ENCODE assay signal across 9 mouse cellular contexts in the genomic region with DNA sequence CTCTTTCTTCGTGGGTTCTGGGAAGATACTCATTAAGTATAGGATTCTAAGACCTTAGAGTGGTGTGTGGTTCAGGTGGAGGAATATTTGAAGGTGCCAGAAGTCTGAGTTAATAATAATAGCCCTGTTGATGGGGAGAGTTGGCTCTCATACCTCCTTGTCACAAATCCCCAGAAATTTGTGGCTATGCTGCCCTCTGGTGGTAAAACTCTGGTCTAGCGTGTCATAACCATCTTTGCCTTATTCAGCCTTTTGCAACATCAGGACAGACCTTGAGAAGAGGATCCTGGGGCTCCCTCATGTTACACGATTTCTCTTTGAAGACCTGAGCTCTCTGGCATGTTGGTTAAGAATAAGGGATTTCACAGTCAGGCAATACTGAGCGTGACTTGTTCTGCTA. TPM values are rescaled to one million over a fixed set of nuclear protein-coding genes. Genes with fewer than 3 reads are reported as not detected.
DNase-seq lines count a peak whose midpoint lies in the region; ATAC-seq and TF ChIP-seq lines count a peak whose summit lies in the region.
"Had no signal": no experiment of that assay in that cellular context is flagged by ENCODE, and none has a peak within 500 bp of the region (broad histone marks: within the 10 kb centered on the region; RNA-seq: fewer than 3 reads in every experiment).

No protein-coding gene starts in this region.

- peak; percentile 51; the same call in 1 of the 2 replicates for TF ChIP-seq CTCF in spleen, adult 2 months (IDR thresholded peaks at IDR 0.05; ENCODE audit: extremely low read depth, insufficient read depth, insufficient read length, insufficient replicate concordance)

- no peak overlapping the region for H3K9ac ChIP-seq in hindbrain, embryonic 12.5 days

- DNase-seq in hindbrain, embryonic 10.5 days (ENCODE audit: low spot score) = peak; percentile 84
- peak; percentile 66 for DNase-seq in Muller cell, postnatal 12 days (ENCODE audit: inconsistent ontology term)
- DNase-seq in cerebellum, postnatal 25 days = peak; percentile 82 to 83
- DNase-seq in heart, adult 9 months (ENCODE audit: low spot score in 2 of 2) = peak; percentile 60 to 77
- peak; percentile 79 for DNase-seq in layer of hippocampus, adult 9-10 months (ENCODE audit: low spot score)
- DNase-seq in lung, postnatal 25 days (ENCODE audit: low spot score) = peak; percentile 81
- DNase-seq in spleen, adult 2 months (ENCODE audit: low read depth in 1 of 2, low spot score in 2 of 2) = peak; percentile 70 to 72

- no peaks in the 10 kb centered on the region for H3K9me3 ChIP-seq in hindbrain, embryonic 10.5 days
- no peaks in the 10 kb centered on the region for H3K9me3 ChIP-seq in hindbrain, embryonic 12.5 days (replicated peaks)

- peaks cover 48% of the 10 kb centered on the region for H3K27me3 ChIP-seq in hindbrain, embryonic 10.5 days (ENCODE audit: insufficient read depth, poor library complexity, severe bottlenecking)
- peaks cover 38% of the 10 kb centered on the region for H3K27me3 ChIP-seq in hindbrain, embryonic 12.5 days
- H3K27me3 ChIP-seq in spleen, adult 2 months (ENCODE audit: control insufficient read depth, insufficient read depth, low read length) = no peaks in the 10 kb centered on the region

- peak overlapping the region; percentile 20 for H3K4me3 ChIP-seq in hindbrain, embryonic 10.5 days
- no peak overlapping the region for H3K4me3 ChIP-seq in hindbrain, embryonic 12.5 days
- no peak overlapping the region for H3K4me3 ChIP-seq in spleen, adult 2 months (ENCODE audit: extremely low read depth, insufficient read depth, insufficient read length)

- peaks cover 56% of the 10 kb centered on the region for H3K4me1 ChIP-seq in hindbrain, embryonic 10.5 days (replicated peaks)
- peaks cover 29% of the 10 kb centered on the region for H3K4me1 ChIP-seq in hindbrain, embryonic 12.5 days
- H3K4me1 ChIP-seq in spleen, adult 2 months (ENCODE audit: control insufficient read depth, insufficient read depth, insufficient read length) = peaks cover 5% of the 10 kb centered on the region; the same call in 1 of the 2 replicates

- no peak overlapping the region for H3K27ac ChIP-seq in hindbrain, embryonic 10.5 days
- H3K27ac ChIP-seq in hindbrain, embryonic 12.5 days = no peak overlapping the region
- no peak overlapping the region for H3K27ac ChIP-seq in spleen, adult 2 months (ENCODE audit: insufficient read depth, low read length)
- H3K27ac ChIP-seq: macrophage had no signal

- 15% methylated on average over 4 of the region's 4 CpGs for WGBS in hindbrain, embryonic 10.5 days
- 18% methylated on average over 4 of the region's 4 CpGs for WGBS in hindbrain, embryonic 12.5 days
- 34% methylated on average over 4 of the region's 4 CpGs for WGBS in spleen, adult 2 months

- H3K4me2 ChIP-seq in hindbrain, embryonic 12.5 days (replicated peaks) = no peak overlapping the region

- H3K36me3 ChIP-seq in hindbrain, embryonic 10.5 days = peaks cover 34% of the 10 kb centered on the region
- peaks cover 7% of the 10 kb centered on the region; the same call in 1 of the 2 replicates for H3K36me3 ChIP-seq in hindbrain, embryonic 12.5 days
- H3K36me3 ChIP-seq in spleen, adult 2 months (ENCODE audit: control insufficient read depth, insufficient read depth, low read length) = no peaks in the 10 kb centered on the region

- TF ChIP-seq POLR2A in spleen, adult 2 months (IDR thresholded peaks at IDR 0.05; ENCODE audit: low read depth, low read length) = no peak

- ATAC-seq in hindbrain, embryonic 12.5 days (ENCODE audit: low FRiP score) = no peak

RNA-seq across cellular contexts. Expression of gene Zfp385a, which starts 2.5 kb away (rescaled TPM):
- 24.9 and 26.3 TPM in 2 replicates for polyA plus RNA-seq in hindbrain, embryonic 10.5 days (2016; fragmentation: Nextera tagmentation; extraction: Ambion mirVana)
- 20.5 and 23.8 TPM in 2 replicates for polyA plus RNA-seq in hindbrain, embryonic 12.5 days (2016; fragmentation: Nextera tagmentation; extraction: Ambion mirVana)
- polyA plus RNA-seq in spleen, adult 2 months (2012; rRNA removed) = 28.1 and 31.0 TPM in 2 replicates

RNA-seq across cellular contexts. Expression of gene Itga5, which starts 24.1 kb away (rescaled TPM):
- 23.5 and 23.8 TPM in 2 replicates for polyA plus RNA-seq in hindbrain, embryonic 10.5 days (2016; fragmentation: Nextera tagmentation; extraction: Ambion mirVana)
- 26.8 and 27.0 TPM in 2 replicates for polyA plus RNA-seq in hindbrain, embryonic 12.5 days (2016; fragmentation: Nextera tagmentation; extraction: Ambion mirVana)
- 7.1 and 8.0 TPM in 2 replicates for polyA plus RNA-seq in spleen, adult 2 months (2012; rRNA removed)

RNA-seq across cellular contexts. Expression of gene Gpr84, which starts 32.0 kb away (rescaled TPM):
- polyA plus RNA-seq in hindbrain, embryonic 10.5 days (2016; fragmentation: Nextera tagmentation; extraction: Ambion mirVana) = 0.31 and 0.36 TPM in 2 replicates
- polyA plus RNA-seq in hindbrain, embryonic 12.5 days (2016; fragmentation: Nextera tagmentation; extraction: Ambion mirVana) = 0.36 and 0.51 TPM in 2 replicates
- 0.33 and 0.49 TPM in 2 replicates for polyA plus RNA-seq in spleen, adult 2 months (2012; rRNA removed)
